Mouse (Mus musculus) lung, postnatal 0 days (tissue): Measurements from ENCODE around the gene Vapb.

Source experiments
- CTCF ChIP-seq: IDR thresholded peaks from 2 replicates; pipeline ENCODE4 v1.5.1; 2016; ENCODE audit warnings: antibody characterized with exemption, mild to moderate bottlenecking
- EP300 ChIP-seq: IDR thresholded peaks from 2 replicates; pipeline ENCODE4 v1.6.1; 2016; ENCODE audit warnings: antibody characterized with exemption, mild to moderate bottlenecking, control low read depth

DNA sequence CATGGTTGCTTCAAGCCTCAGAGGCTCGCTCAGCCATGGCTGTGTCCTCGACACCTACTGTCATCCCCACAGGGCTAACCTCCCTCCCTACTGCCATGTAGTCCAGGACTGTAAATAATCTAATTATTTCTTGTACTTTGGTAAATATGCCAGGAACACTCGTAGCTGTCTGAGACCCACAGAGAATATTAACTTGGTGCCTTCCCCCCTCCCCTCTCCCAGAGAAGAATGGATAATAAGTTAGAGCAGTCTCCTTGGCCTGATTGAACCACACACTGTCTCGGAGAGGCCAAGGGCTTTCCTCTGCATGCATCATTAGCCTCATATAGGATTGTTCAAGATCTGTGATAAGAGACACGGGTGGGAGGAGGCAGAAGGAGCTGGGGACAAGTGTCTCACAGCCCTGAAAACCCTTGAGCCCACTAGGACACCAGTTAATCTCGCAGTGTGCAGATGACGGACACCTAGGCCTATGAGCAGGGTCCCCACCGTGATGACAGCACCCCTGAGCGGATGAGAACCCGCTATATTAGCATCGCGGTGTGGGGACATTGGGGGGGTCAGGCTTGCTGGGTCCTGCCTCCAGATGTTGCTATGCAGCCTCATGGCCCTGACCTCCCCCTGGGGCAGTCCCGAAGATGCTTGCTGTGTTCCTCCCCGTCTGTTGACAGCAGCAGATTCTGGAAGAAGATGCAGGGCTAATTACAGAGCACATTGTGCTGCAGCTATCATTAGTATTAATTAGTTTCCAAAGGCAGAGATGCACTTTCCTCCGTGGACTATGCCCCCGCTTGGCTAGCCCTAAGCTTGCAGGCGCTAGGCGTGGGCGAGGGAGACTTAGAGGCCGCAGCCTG lies 54.8 kb downstream of the Vapb start:
- TF ChIP-seq EP300 = no peak
- TF ChIP-seq CTCF = no peak
